Mouse (Mus musculus) thymus, adult 2 months (tissue): ENCODE measurements around the gene Ripply2.

Experiments used
- CTCF ChIP-seq: fragments of 200-500 bp; IDR thresholded peaks from 2 replicates; pipeline ENCODE4 v1.5.1; 2012; ENCODE audit warnings: mild to moderate bottlenecking, control low read depth, low read length, moderate library complexity, borderline replicate concordance; ENCODE audit not compliant: control insufficient read depth, poor library complexity, insufficient read depth; ENCODE audit errors: extremely low read depth
- POLR2A ChIP-seq: fragments of 200-500 bp; IDR thresholded peaks from 2 replicates; pipeline ENCODE4 v1.6.1; 2012; ENCODE audit warnings: mild to moderate bottlenecking, low read length, control low read depth, moderate library complexity; ENCODE audit not compliant: control insufficient read depth, poor library complexity, insufficient read depth; ENCODE audit errors: extremely low read depth

GRCm38 (mm10) chr9:87027423-87028084, 12.2 kb downstream of the Ripply2 start:
- TF ChIP-seq CTCF (no peak), POLR2A (no peak)
